Mouse (Mus musculus) MEL-GATA-1-ER (cell line): ENCODE data around the gene Nmral1.
"Not testable (repeated sequence)": the region's sequence is repeated elsewhere in the genome, so short reads cannot be mapped to it uniquely, and the experiment has no call there.

ENCODE experiments used
- DNase-seq: peaks from one replicate; pipeline ENCODE4 v3.0.0-alpha.2; 2012; ENCODE audit warnings: low read depth; ENCODE audit errors: extremely low read depth

The Nmral1 gene

GRCm38 (mm10) chr16:4717866-4718265 lies 1.3 kb downstream of the Nmral1 start:
- no peak for DNase-seq

GRCm38 (mm10) chr16:4713861-4714710 lies 5.1 kb downstream of the Nmral1 start:
- no peak for DNase-seq

GRCm38 (mm10) chr16:4711173-4711572 lies 8.0 kb downstream of the Nmral1 start:
- no peak for DNase-seq

- DNase-seq = no peak
Measured at GRCm38 (mm10) chr16:4705541-4705940, 13.6 kb downstream of the Nmral1 start.

GRCm38 (mm10) chr16:4702646-4703045 lies 16.5 kb downstream of the Nmral1 start:
- DNase-seq = no peak

GRCm38 (mm10) chr16:4701211-4701610 lies 17.9 kb downstream of the Nmral1 start:
- no peak for DNase-seq

- DNase-seq = not testable (repeated sequence)
Measured at GRCm38 (mm10) chr16:4689371-4689770, 29.8 kb downstream of the Nmral1 start.

GRCm38 (mm10) chr16:4684457-4684791 lies 34.7 kb downstream of the Nmral1 start:
- DNase-seq = peak; percentile 10

GRCm38 (mm10) chr16:4683581-4684456 lies 35.3 kb downstream of the Nmral1 start:
- DNase-seq = peak; percentile 92

- DNase-seq = no peak
Measured at GRCm38 (mm10) chr16:4683193-4683580, 36.0 kb downstream of the Nmral1 start.

GRCm38 (mm10) chr16:4682628-4683179 lies 36.5 kb downstream of the Nmral1 start:
- peak; percentile 8 for DNase-seq

GRCm38 (mm10) chr16:4680922-4681455 lies 38.2 kb downstream of the Nmral1 start:
- not testable (repeated sequence) for DNase-seq

GRCm38 (mm10) chr16:4679121-4680018 lies 39.8 kb downstream of the Nmral1 start, which contains the start of gene Coro7:
Gene Coro7 (minus strand): TSS chr16:4679777.
- DNase-seq = peak; percentile 87

- no peak for DNase-seq
Measured at GRCm38 (mm10) chr16:4678080-4678479, 41.1 kb downstream of the Nmral1 start.

- DNase-seq = no peak
Measured at GRCm38 (mm10) chr16:4676836-4677235, 42.3 kb downstream of the Nmral1 start.

GRCm38 (mm10) chr16:4674091-4674490 lies 45.1 kb downstream of the Nmral1 start:
- peak; percentile 52 for DNase-seq

- no peak for DNase-seq
Measured at GRCm38 (mm10) chr16:4670317-4670716, 48.8 kb downstream of the Nmral1 start.

- peak; percentile 57 for DNase-seq
Measured at GRCm38 (mm10) chr16:4667190-4667808, 51.9 kb downstream of the Nmral1 start.

GRCm38 (mm10) chr16:4665726-4666125 lies 53.4 kb downstream of the Nmral1 start:
- DNase-seq = no peak

- no peak for DNase-seq
Measured at GRCm38 (mm10) chr16:4663806-4664205, 55.4 kb downstream of the Nmral1 start.
